Mouse (Mus musculus): Measurements from ENCODE around the gene Wwox. TPM values are rescaled to one million over a fixed set of nuclear protein-coding genes. Genes with fewer than 3 reads are reported as not detected.
A peak's percentile ranks its signal among the peaks of the same experiment; 100 is the strongest.

The Wwox gene
- polyA plus RNA-seq, 1 experiment from 2014 or later: 9.9 TPM

- Histone ChIP-seq H3K4me3 (no peak overlapping the region), H3K27ac (replicated peaks) (no peak overlapping the region), H3K36me3 (replicated peaks) (no peaks in the 10 kb centered on the region), H3K4me1 (peaks cover 8% of the 10 kb centered on the region), H3K9me3 (no peaks in the 10 kb centered on the region), H3K27me3 (replicated peaks; ENCODE audit: low read depth, poor library complexity, severe bottlenecking) (no peaks in the 10 kb centered on the region)
- no peak for DNase-seq (ENCODE audit: low spot score)
- WGBS: 66% methylated on average over 2 of the region's 2 CpGs
Measured at GRCm38 (mm10) chr8:114746373-114746772, 306.9 kb downstream of the Wwox start.

- WGBS: 67% methylated on average over 18 of the region's 18 CpGs
- Histone ChIP-seq H3K36me3 (replicated peaks) (no peaks in the 10 kb centered on the region), H3K4me3 (no peak overlapping the region), H3K27ac (replicated peaks) (no peak overlapping the region), H3K4me1 (peaks cover 22% of the 10 kb centered on the region), H3K27me3 (replicated peaks; ENCODE audit: low read depth, poor library complexity, severe bottlenecking) (no peaks in the 10 kb centered on the region), H3K9me3 (no peaks in the 10 kb centered on the region)
- DNase-seq (ENCODE audit: low spot score): no peak
Measured at GRCm38 (mm10) chr8:114751376-114752135, 312.1 kb downstream of the Wwox start.

- no peaks in the 10 kb centered on the region for H3K9me3 ChIP-seq
- no peak overlapping the region for H3K4me3 ChIP-seq
- 70% methylated on average over 2 of the region's 2 CpGs for WGBS
- no peaks in the 10 kb centered on the region for H3K27me3 ChIP-seq (replicated peaks; ENCODE audit: low read depth, poor library complexity, severe bottlenecking)
- peaks cover 10% of the 10 kb centered on the region for H3K4me1 ChIP-seq
- DNase-seq (ENCODE audit: low spot score): no peak
- H3K36me3 ChIP-seq (replicated peaks): no peaks in the 10 kb centered on the region
- no peak overlapping the region for H3K27ac ChIP-seq (replicated peaks)
Measured at GRCm38 (mm10) chr8:114759621-114760020, 320.2 kb downstream of the Wwox start.

GRCm38 (mm10) chr8:114768536-114768935, 329.1 kb downstream of the Wwox start:
- no peak for DNase-seq (ENCODE audit: low spot score)
- H3K4me3 ChIP-seq: no peak overlapping the region
- peaks cover 34% of the 10 kb centered on the region for H3K4me1 ChIP-seq
- WGBS: 90% methylated on average over 3 of the region's 3 CpGs
- no peak overlapping the region for H3K27ac ChIP-seq (replicated peaks)
- no peaks in the 10 kb centered on the region for H3K9me3 ChIP-seq
- H3K27me3 ChIP-seq (replicated peaks; ENCODE audit: low read depth, poor library complexity, severe bottlenecking): no peaks in the 10 kb centered on the region
- no peaks in the 10 kb centered on the region for H3K36me3 ChIP-seq (replicated peaks)

GRCm38 (mm10) chr8:114770856-114771776, 331.7 kb downstream of the Wwox start:
- H3K36me3 ChIP-seq (replicated peaks): no peaks in the 10 kb centered on the region
- H3K9me3 ChIP-seq: no peaks in the 10 kb centered on the region
- no peak overlapping the region for H3K27ac ChIP-seq (replicated peaks)
- peaks cover 28% of the 10 kb centered on the region for H3K4me1 ChIP-seq
- DNase-seq (ENCODE audit: low spot score): peak; percentile 82
- H3K27me3 ChIP-seq (replicated peaks; ENCODE audit: low read depth, poor library complexity, severe bottlenecking): no peaks in the 10 kb centered on the region
- H3K4me3 ChIP-seq: no peak overlapping the region
- WGBS: 61% methylated on average over 31 of the region's 31 CpGs

- no peak overlapping the region for H3K27ac ChIP-seq (replicated peaks)
- DNase-seq (ENCODE audit: low spot score): peak; percentile 33
- whole genome bisulfite sequencing: 55% methylated on average over 1 of the region's 1 CpGs
- no peaks in the 10 kb centered on the region for H3K27me3 ChIP-seq (replicated peaks; ENCODE audit: low read depth, poor library complexity, severe bottlenecking)
- no peaks in the 10 kb centered on the region for H3K9me3 ChIP-seq
- H3K4me3 ChIP-seq: no peak overlapping the region
- H3K36me3 ChIP-seq (replicated peaks): no peaks in the 10 kb centered on the region
- peaks cover 36% of the 10 kb centered on the region for H3K4me1 ChIP-seq
Measured at GRCm38 (mm10) chr8:114772276-114772849, 332.9 kb downstream of the Wwox start.

- no peak overlapping the region for H3K4me3 ChIP-seq
- H3K9me3 ChIP-seq: no peaks in the 10 kb centered on the region
- H3K36me3 ChIP-seq (replicated peaks): no peaks in the 10 kb centered on the region
- WGBS: 76% methylated on average over 23 of the region's 23 CpGs
- H3K27me3 ChIP-seq (replicated peaks; ENCODE audit: low read depth, poor library complexity, severe bottlenecking): no peaks in the 10 kb centered on the region
- DNase-seq (ENCODE audit: low spot score): peak; percentile 20
- H3K4me1 ChIP-seq: peaks cover 42% of the 10 kb centered on the region
- H3K27ac ChIP-seq (replicated peaks): peak overlapping the region; percentile 71
Measured at GRCm38 (mm10) chr8:114773461-114774414, 334.3 kb downstream of the Wwox start.

- no peak overlapping the region for H3K4me3 ChIP-seq
- DNase-seq (ENCODE audit: low spot score): no peak
- no peaks in the 10 kb centered on the region for H3K36me3 ChIP-seq (replicated peaks)
- no peaks in the 10 kb centered on the region for H3K27me3 ChIP-seq (replicated peaks; ENCODE audit: low read depth, poor library complexity, severe bottlenecking)
- no peak overlapping the region for H3K27ac ChIP-seq (replicated peaks)
- no peaks in the 10 kb centered on the region for H3K9me3 ChIP-seq
- peaks cover 42% of the 10 kb centered on the region for H3K4me1 ChIP-seq
- 93% methylated on average over 6 of the region's 6 CpGs for WGBS
Measured at GRCm38 (mm10) chr8:114774415-114774775, 334.9 kb downstream of the Wwox start.

GRCm38 (mm10) chr8:114775543-114775942, 336.1 kb downstream of the Wwox start:
- Histone ChIP-seq H3K27me3 (replicated peaks; ENCODE audit: low read depth, poor library complexity, severe bottlenecking) (no peaks in the 10 kb centered on the region), H3K4me3 (no peak overlapping the region), H3K9me3 (no peaks in the 10 kb centered on the region), H3K4me1 (peaks cover 42% of the 10 kb centered on the region), H3K27ac (replicated peaks) (no peak overlapping the region), H3K36me3 (replicated peaks) (no peaks in the 10 kb centered on the region)
- WGBS: 84% methylated on average over 8 of the region's 8 CpGs
- DNase-seq (ENCODE audit: low spot score): no peak

GRCm38 (mm10) chr8:114776696-114777095, 337.2 kb downstream of the Wwox start:
- H3K27ac ChIP-seq (replicated peaks): no peak overlapping the region
- no peaks in the 10 kb centered on the region for H3K27me3 ChIP-seq (replicated peaks; ENCODE audit: low read depth, poor library complexity, severe bottlenecking)
- no peaks in the 10 kb centered on the region for H3K36me3 ChIP-seq (replicated peaks)
- no peak for DNase-seq (ENCODE audit: low spot score)
- WGBS: 82% methylated on average over 9 of the region's 9 CpGs
- no peaks in the 10 kb centered on the region for H3K9me3 ChIP-seq
- H3K4me3 ChIP-seq: no peak overlapping the region
- peaks cover 42% of the 10 kb centered on the region for H3K4me1 ChIP-seq

- Histone ChIP-seq H3K27ac (replicated peaks) (peak overlapping the region; percentile 24; the same call in 1 of the 2 replicates), H3K36me3 (replicated peaks) (no peaks in the 10 kb centered on the region), H3K27me3 (replicated peaks; ENCODE audit: low read depth, poor library complexity, severe bottlenecking) (no peaks in the 10 kb centered on the region), H3K4me1 (peaks cover 39% of the 10 kb centered on the region), H3K4me3 (no peak overlapping the region), H3K9me3 (no peaks in the 10 kb centered on the region)
- no peak for DNase-seq (ENCODE audit: low spot score)
- 64% methylated on average over 10 of the region's 10 CpGs for WGBS
Measured at GRCm38 (mm10) chr8:114777271-114777980, 338.0 kb downstream of the Wwox start.

Data from embryonic facial prominence, embryonic 10.5 days (tissue).